Mouse (Mus musculus) stomach, postnatal 0 days (tissue): ENCODE measurements at regions not wholly inside any gene's neighbourhood (a gene's known extent, or its start where the extent isn't known, plus 50 kb on each side); places are given as distances from the start of the nearest gene placed in this dataset.

Experiments
- ATAC-seq: fragments of 200-750 bp; cut with Nextera tagmentation; 2 replicates; pipeline ENCODE4 v1.8.0; 2017; ENCODE audit not compliant: low FRiP score, low TSS enrichment
- DNase-seq: peaks from one replicate; pipeline ENCODE4 v3.0.0-alpha.2; 2016; ENCODE audit warnings: low spot score
- H3K27ac ChIP-seq: fragments of 300-500 bp; sonication (generic); replicated peaks from 2 replicates; pipeline ENCODE4 v1.5.1; 2014; ENCODE audit warnings: mild to moderate bottlenecking, control low read depth
- H3K27me3 ChIP-seq: fragments of 300-500 bp; sonication (generic); 2 replicates; pipeline ENCODE4 v1.6.1; 2014; ENCODE audit warnings: low read length; ENCODE audit not compliant: control insufficient read depth, insufficient read depth
- H3K36me3 ChIP-seq: fragments of 300-500 bp; sonication (generic); 2 replicates; pipeline ENCODE4 v1.6.1; 2014; ENCODE audit warnings: low read length, mixed read lengths; ENCODE audit not compliant: control insufficient read depth, insufficient read depth
- H3K4me1 ChIP-seq: fragments of 300-500 bp; sonication (generic); replicated peaks from 2 replicates; pipeline ENCODE4 v1.6.1; 2014; ENCODE audit warnings: antibody characterized with exemption; ENCODE audit not compliant: control insufficient read depth, insufficient read depth
- H3K4me2 ChIP-seq: fragments of 300-500 bp; sonication (generic); replicated peaks from 2 replicates; pipeline ENCODE4 v1.6.1; 2014; ENCODE audit warnings: low read depth, mild to moderate bottlenecking, control low read depth, moderate library complexity
- H3K4me3 ChIP-seq: fragments of 300-500 bp; sonication (generic); 2 replicates; pipeline ENCODE4 v1.5.1; 2014; ENCODE audit warnings: low read depth, low read length, control low read depth
- H3K9ac ChIP-seq: fragments of 300-500 bp; sonication (generic); 2 replicates; pipeline ENCODE4 v1.6.1; 2014; ENCODE audit warnings: mild to moderate bottlenecking, low read length, control low read depth, mixed read lengths
- H3K9me3 ChIP-seq: fragments of 300-500 bp; sonication (generic); 2 replicates; pipeline ENCODE4 v1.6.1; 2016; ENCODE audit warnings: low read length; ENCODE audit not compliant: control insufficient read depth
- CTCF ChIP-seq: IDR thresholded peaks from 2 replicates; pipeline ENCODE4 v1.5.1; 2016; ENCODE audit warnings: antibody characterized with exemption, low read depth, mild to moderate bottlenecking, moderate library complexity
- EP300 ChIP-seq: optimal IDR thresholded peaks from 2 replicates; pipeline ENCODE3; 2016; ENCODE audit warnings: antibody characterized with exemption
- WGBS: fragments of 180-500 bp; shearing (Covaris S2); extraction: QIAGEN DNeasy Blood & Tissue Kit; methylation state at CpG from one replicate; pipeline ENCODE4 v1.1.7; 2014; 5-methylcytosine and 5-hydroxymethylcytosine counted together

- DNase-seq: no peak
- no peaks in the 10 kb centered on the region for H3K9me3 ChIP-seq
- no peaks in the 10 kb centered on the region for H3K4me1 ChIP-seq
- no peak overlapping the region for H3K4me3 ChIP-seq
- TF ChIP-seq CTCF: no peak
- no peak for TF ChIP-seq EP300
- no peaks in the 10 kb centered on the region for H3K27me3 ChIP-seq
- H3K4me2 ChIP-seq: no peak overlapping the region
- H3K27ac ChIP-seq: no peak overlapping the region
- H3K9ac ChIP-seq: no peak overlapping the region
- H3K36me3 ChIP-seq: no peaks in the 10 kb centered on the region
- ATAC-seq: no peak
- WGBS: 68% methylated on average over 3 of the region's 3 CpGs
Observed at GRCm38 (mm10) chr13:115990591-115990990, 318.9 kb downstream of the Isl1 start.

- H3K27ac ChIP-seq: no peak overlapping the region
- H3K4me3 ChIP-seq: no peak overlapping the region
- no peaks in the 10 kb centered on the region for H3K27me3 ChIP-seq
- H3K9ac ChIP-seq: no peak overlapping the region
- no peaks in the 10 kb centered on the region for H3K9me3 ChIP-seq
- no peaks in the 10 kb centered on the region for H3K4me1 ChIP-seq
- no peak for DNase-seq
- ATAC-seq: no peak
- H3K36me3 ChIP-seq: no peaks in the 10 kb centered on the region
- TF ChIP-seq EP300 (no peak), CTCF (no peak)
- H3K4me2 ChIP-seq: no peak overlapping the region
Observed at GRCm38 (mm10) chr13:115989091-115989490, 320.4 kb downstream of the Isl1 start.

GRCm38 (mm10) chr13:115986282-115986681 lies 323.2 kb downstream of the Isl1 start:
- no peaks in the 10 kb centered on the region for H3K4me1 ChIP-seq
- H3K9ac ChIP-seq: no peak overlapping the region
- 95% methylated on average over 2 of the region's 2 CpGs for WGBS
- no peak overlapping the region for H3K4me3 ChIP-seq
- no peaks in the 10 kb centered on the region for H3K36me3 ChIP-seq
- DNase-seq: no peak
- no peak overlapping the region for H3K4me2 ChIP-seq
- no peak overlapping the region for H3K27ac ChIP-seq
- H3K27me3 ChIP-seq: no peaks in the 10 kb centered on the region
- TF ChIP-seq CTCF (no peak), EP300 (no peak)
- ATAC-seq: no peak
- no peaks in the 10 kb centered on the region for H3K9me3 ChIP-seq

GRCm38 (mm10) chr13:115985715-115986114 lies 323.8 kb downstream of the Isl1 start:
- no peak for DNase-seq
- Histone ChIP-seq H3K27me3 (no peaks in the 10 kb centered on the region), H3K9me3 (no peaks in the 10 kb centered on the region), H3K4me2 (no peak overlapping the region), H3K4me1 (no peaks in the 10 kb centered on the region), H3K4me3 (no peak overlapping the region), H3K36me3 (no peaks in the 10 kb centered on the region), H3K27ac (no peak overlapping the region), H3K9ac (no peak overlapping the region)
- TF ChIP-seq EP300: no peak
- TF ChIP-seq CTCF: no peak
- ATAC-seq: no peak
- WGBS: 88% methylated on average over 3 of the region's 3 CpGs

- H3K36me3 ChIP-seq: no peaks in the 10 kb centered on the region
- no peak for ATAC-seq
- H3K4me2 ChIP-seq: no peak overlapping the region
- 54% methylated on average over 3 of the region's 3 CpGs for WGBS
- no peaks in the 10 kb centered on the region for H3K9me3 ChIP-seq
- TF ChIP-seq EP300 (no peak), CTCF (no peak)
- no peak overlapping the region for H3K9ac ChIP-seq
- no peak for DNase-seq
- H3K4me3 ChIP-seq: no peak overlapping the region
- no peak overlapping the region for H3K27ac ChIP-seq
- no peaks in the 10 kb centered on the region for H3K4me1 ChIP-seq
- H3K27me3 ChIP-seq: no peaks in the 10 kb centered on the region
Observed at GRCm38 (mm10) chr13:115977890-115978203, 331.6 kb downstream of the Isl1 start.

- no peak for ATAC-seq
- no peaks in the 10 kb centered on the region for H3K9me3 ChIP-seq
- DNase-seq: no peak
- 51% methylated on average over 7 of the region's 7 CpGs for WGBS
- no peak overlapping the region for H3K4me3 ChIP-seq
- H3K27ac ChIP-seq: no peak overlapping the region
- no peaks in the 10 kb centered on the region for H3K4me1 ChIP-seq
- no peaks in the 10 kb centered on the region for H3K36me3 ChIP-seq
- no peak overlapping the region for H3K9ac ChIP-seq
- H3K27me3 ChIP-seq: no peaks in the 10 kb centered on the region
- no peak overlapping the region for H3K4me2 ChIP-seq
- TF ChIP-seq EP300 (no peak), CTCF (no peak)
Observed at GRCm38 (mm10) chr13:115977118-115977889, 332.2 kb downstream of the Isl1 start.
